Mouse (Mus musculus): ENCODE measurements around the gene Smyd4.

- TF ChIP-seq SIN3A (IDR thresholded peaks at IDR 0.05; ENCODE audit: low read length) (no peak), RCOR1 (IDR thresholded peaks at IDR 0.05; ENCODE audit: low read depth, low read length) (no peak), POLR2A (IDR thresholded peaks at IDR 0.05; ENCODE audit: control insufficient read depth in 1 of 2, insufficient read depth in 1 of 2, low read depth in 1 of 2, low read length in 2 of 2, poor library complexity in 1 of 2) (no peak), USF1 (IDR thresholded peaks at IDR 0.05; ENCODE audit: low read depth, low read length) (no peak), CTCF (IDR thresholded peaks at IDR 0.05 in 2 of 3, conservative IDR thresholded peaks at IDR 0.05 in 1 of 3; ENCODE audit: control insufficient read depth in 1 of 3, insufficient read depth in 1 of 3, low read depth in 2 of 3, low read length in 3 of 3, poor library complexity in 1 of 3, severe bottlenecking in 1 of 3) (no peak), TAL1 (IDR thresholded peaks at IDR 0.05; ENCODE audit: low read length) (no peak), MAZ (IDR thresholded peaks at IDR 0.05; ENCODE audit: low read depth, low read length) (no peak), TCF12 (IDR thresholded peaks at IDR 0.05; ENCODE audit: low read depth, low read length) (no peak), CHD2 (IDR thresholded peaks at IDR 0.05; ENCODE audit: low read length) (no peak), MEF2A (IDR thresholded peaks at IDR 0.05; ENCODE audit: extremely low read depth, insufficient replicate concordance, low read depth, low read length, poor library complexity, severe bottlenecking) (no peak), EP300 (IDR thresholded peaks at IDR 0.05; ENCODE audit: low read depth in 1 of 2, low read length in 2 of 2) (no peak)
These were observed 75.8 kb downstream of the Smyd4 start for GRCm38 (mm10) chr11:75424033-75424432.
